Mouse (Mus musculus) olfactory bulb, adult 2 months (tissue): ENCODE data around the gene Dpp10.

Source experiments
- CTCF ChIP-seq: fragments of 200-500 bp; IDR thresholded peaks from 2 replicates; pipeline ENCODE4 v1.5.1; 2012; ENCODE audit warnings: low read depth, mild to moderate bottlenecking, low read length, moderate library complexity; ENCODE audit not compliant: insufficient read depth
- POLR2A ChIP-seq: fragments of 200-500 bp; IDR thresholded peaks from 2 replicates; pipeline ENCODE4 v1.6.1; 2012; ENCODE audit warnings: mild to moderate bottlenecking, low read depth, low read length, moderate library complexity; ENCODE audit not compliant: insufficient read depth

- no peak for TF ChIP-seq CTCF
- TF ChIP-seq POLR2A = no peak
Measured at GRCm38 (mm10) chr1:124002797-124003196, 42.6 kb downstream of the Dpp10 start.
